Mouse (Mus musculus) bone marrow, adult 2 months (tissue): ENCODE results near the gene Scn1b.

ENCODE experiments used
- CTCF ChIP-seq: fragments of 200-500 bp; IDR thresholded peaks from 2 replicates; pipeline ENCODE4 v1.5.1; 2011; ENCODE audit warnings: low read length, control low read depth; ENCODE audit not compliant: control insufficient read depth, insufficient read depth
- POLR2A ChIP-seq: fragments of 200-500 bp; IDR thresholded peaks from 2 replicates; pipeline ENCODE4 v1.6.1; 2011; ENCODE audit warnings: low read depth, mild to moderate bottlenecking, control low read depth, low read length, borderline replicate concordance; ENCODE audit not compliant: control insufficient read depth

GRCm38 (mm10) chr7:31112036-31112435, 14.8 kb downstream of the Scn1b start:
- TF ChIP-seq POLR2A (no peak), CTCF (no peak)
